Mouse (Mus musculus) kidney, adult 2 months (tissue): Measurements from ENCODE around the gene Ncf4.

ENCODE experiments used
- CTCF ChIP-seq: fragments of 200-500 bp; conservative IDR thresholded peaks from 2 replicates; pipeline ENCODE4 v1.5.1; 2011; ENCODE audit warnings: low read depth, mild to moderate bottlenecking, control low read depth, low read length, moderate library complexity, mixed read lengths; ENCODE audit not compliant: insufficient read depth, insufficient read length
- POLR2A ChIP-seq: fragments of 200-500 bp; IDR thresholded peaks from one replicate; pipeline ENCODE4 v1.6.1; 2011; ENCODE audit warnings: low read depth, low read length, control low read depth

GRCm38 (mm10) chr15:78248410-78248809 is 3.8 kb downstream of the Ncf4 start:
- no peak for TF ChIP-seq POLR2A
- TF ChIP-seq CTCF, result no peak
